Mouse (Mus musculus): ENCODE results near the gene Ap5b1.

The Ap5b1 gene

GRCm38 (mm10) chr19:5566316-5566715 is 1.5 kb upstream of the Ap5b1 start:
- no peak for DNase-seq (ENCODE audit: extremely low read depth, low read depth)

GRCm38 (mm10) chr19:5567180-5567533 is 668 bp upstream of the Ap5b1 start:
- peak; percentile 42 for DNase-seq (ENCODE audit: extremely low read depth, low read depth)

DNA sequence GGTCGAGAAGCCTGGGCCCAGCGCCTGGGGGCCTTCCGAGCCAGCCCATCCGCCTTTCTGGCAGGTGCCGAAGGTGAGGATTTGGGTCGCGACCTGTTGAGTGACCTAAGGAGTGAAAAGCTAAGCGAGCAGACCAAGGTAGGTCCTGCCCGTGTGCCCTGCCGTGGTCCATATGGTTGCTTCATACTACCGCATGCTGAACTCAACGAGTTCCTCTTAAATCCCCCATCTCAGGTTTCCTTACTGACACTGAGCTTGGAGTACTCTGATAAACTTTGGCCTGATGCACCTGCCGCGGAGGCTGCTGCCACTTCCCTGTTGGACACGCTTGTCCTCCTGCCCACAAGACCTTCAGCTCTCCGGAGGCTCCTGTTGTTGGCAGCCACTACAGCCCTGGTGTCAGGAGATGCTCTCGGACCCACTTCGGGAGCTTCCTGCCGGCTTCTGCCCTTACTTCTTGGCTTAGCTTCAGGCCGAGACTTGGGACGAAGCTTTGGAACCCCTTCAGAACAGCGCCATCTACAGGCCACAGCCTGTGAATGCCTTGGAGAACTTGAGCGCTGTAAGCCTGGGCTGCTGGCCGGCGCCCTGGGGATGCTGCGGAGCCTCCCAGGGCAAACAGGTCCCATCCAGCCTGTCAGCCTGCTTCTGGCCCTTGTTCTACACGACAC is 780 bp downstream of the Ap5b1 start:
- DNase-seq (ENCODE audit: extremely low read depth, low read depth), result peak; percentile 86

DNA sequence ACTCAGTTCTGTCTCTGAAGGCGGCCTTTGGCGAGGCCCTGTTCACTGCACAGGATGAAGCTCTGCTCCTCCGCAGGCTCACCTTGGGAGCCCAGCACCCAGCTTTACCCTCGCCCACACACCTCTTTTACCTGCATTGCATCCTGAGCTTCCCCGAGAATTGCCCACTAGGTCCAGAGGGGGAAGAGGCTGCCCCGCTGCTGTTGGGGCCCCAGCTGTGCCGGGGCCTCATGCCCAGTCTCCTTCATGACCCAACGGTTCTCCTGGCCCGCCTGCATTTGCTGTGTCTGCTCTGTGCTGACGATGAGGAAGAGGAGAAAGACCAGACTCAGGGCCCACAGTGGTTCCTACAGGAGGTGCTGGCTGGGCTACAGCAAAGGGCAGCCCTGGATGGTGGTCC is 1.7 kb downstream of the Ap5b1 start:
- DNase-seq (ENCODE audit: extremely low read depth, low read depth), result no peak

DNA sequence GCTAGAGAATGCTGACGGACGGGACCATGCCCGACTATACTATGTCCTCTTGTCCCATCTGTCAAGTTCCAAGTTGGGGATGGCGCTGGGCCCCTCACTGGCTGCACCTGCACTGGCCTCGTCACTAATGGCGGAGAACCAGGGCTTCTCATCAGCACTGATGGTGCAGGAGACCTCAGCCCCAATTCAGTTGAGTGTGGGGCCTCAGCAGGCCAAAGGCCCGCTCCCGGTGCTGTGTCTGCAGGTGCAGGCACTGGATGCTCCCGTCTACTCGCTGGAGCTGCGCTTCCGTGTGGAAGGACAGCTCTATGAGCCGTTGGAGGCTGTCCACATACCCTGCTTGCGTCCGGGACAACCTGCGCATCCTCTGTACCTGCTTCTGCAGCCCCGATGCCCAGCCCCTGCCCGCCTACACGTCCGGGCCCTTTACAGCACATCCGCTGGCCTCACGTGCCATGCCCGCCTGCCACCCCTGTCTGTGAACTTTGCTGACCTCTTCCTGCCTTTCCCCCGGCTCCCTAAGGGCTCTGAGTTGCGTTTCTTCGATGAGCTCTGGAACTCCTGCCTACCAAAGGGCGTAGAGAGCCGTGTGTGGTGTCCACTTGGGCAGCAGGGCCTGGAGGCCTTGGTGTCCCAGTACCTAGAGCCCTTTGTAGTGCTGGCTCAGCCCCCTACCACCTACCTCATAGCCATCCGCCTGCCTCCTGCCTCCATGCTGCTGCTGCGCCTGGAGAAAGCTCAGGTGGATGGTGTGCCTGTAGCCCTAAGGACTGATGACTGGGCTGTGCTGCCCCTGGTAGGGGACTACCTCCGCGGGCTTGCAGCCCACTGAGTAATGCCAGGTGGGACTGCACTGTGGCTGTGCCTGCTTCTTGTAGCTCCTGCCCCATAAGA is 2.8 kb downstream of the Ap5b1 start:
- DNase-seq (ENCODE audit: extremely low read depth, low read depth), result no peak

DNA sequence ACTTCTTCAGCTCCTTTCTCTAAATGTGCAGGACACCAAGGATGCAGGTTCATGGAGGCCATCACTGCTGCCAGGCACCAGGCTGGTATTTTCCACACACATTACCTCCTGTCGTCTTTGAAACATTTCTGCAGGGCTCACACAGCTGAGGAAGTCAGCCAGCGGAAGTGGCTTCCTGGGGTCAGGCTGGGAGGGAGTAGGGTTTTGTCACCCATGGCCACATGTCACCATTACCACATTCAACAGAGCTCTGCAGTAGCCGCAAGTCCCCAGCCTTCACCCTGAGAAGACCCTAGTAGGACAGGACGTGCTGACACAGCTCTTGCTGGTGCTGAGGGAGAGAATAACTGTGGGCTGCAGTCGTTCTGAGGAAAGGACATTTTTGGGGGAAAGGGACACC is 4.0 kb downstream of the Ap5b1 start:
- no peak for DNase-seq (ENCODE audit: extremely low read depth, low read depth)

GRCm38 (mm10) chr19:5572331-5573125 is 4.7 kb downstream of the Ap5b1 start:
- no peak for DNase-seq (ENCODE audit: extremely low read depth, low read depth)

- no peak for DNase-seq (ENCODE audit: extremely low read depth, low read depth)
Observed at GRCm38 (mm10) chr19:5575336-5575735, 7.5 kb downstream of the Ap5b1 start.

DNA sequence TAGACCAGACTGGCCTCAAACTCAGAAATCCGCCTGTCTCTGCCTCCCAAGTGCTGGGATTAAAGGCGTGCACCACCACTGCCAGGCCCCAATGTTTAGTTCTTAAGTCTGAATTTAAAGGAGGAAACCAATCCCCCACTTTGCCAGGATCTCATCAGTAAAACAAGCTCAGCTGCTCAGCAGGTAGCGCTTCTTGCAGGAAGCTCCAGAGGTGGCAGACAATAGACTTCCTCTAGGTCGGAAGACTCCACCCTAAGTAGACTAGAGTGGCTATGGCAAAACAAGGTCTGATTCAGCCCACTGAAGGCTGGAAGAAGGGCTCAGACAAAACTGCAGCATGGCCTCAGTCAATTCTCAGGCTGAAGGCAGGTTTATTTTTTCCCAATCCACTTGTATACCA is 12.1 kb downstream of the Ap5b1 start:
- no peak for DNase-seq (ENCODE audit: extremely low read depth, low read depth)

DNA sequence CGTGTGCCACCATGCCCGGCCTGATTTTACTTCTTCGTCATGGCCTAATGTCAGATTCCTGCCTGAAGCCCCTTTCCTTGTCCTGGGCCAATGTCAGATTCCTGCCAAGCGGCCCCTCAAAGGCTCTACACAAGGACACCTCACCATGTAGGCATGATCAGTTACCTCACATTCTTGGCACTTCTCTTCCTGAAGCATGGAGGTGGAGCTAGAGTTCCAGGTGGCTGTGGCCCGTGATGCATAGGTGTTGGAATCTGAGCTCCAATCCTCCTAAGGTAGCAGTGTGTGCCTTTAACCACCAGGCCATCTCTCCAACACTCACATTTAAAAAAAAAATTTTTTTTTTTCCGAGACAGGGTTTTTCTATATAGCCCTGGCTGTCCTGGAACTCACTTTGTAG is 13.0 kb downstream of the Ap5b1 start:
- DNase-seq (ENCODE audit: extremely low read depth, low read depth), result no peak

DNA sequence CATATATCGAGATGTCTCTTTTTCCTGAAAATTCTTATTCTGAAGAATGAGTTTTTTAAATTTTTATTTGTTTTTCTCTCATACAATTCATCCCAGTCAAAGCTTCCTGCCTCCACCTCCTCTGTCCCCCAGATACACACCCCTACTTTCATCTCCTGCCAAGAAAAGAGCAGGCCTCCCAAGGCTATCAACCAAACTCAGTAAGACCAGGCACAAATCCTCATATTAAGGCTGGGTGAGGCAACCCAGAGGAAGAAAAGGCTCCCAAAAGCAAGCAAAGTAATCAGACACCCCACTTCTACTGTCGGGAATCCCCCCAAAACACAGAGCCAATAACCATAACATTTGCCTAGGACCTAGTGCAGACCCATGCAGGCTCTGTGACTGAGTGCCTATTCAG is 14.2 kb downstream of the Ap5b1 start:
- DNase-seq (ENCODE audit: extremely low read depth, low read depth), result no peak

DNA sequence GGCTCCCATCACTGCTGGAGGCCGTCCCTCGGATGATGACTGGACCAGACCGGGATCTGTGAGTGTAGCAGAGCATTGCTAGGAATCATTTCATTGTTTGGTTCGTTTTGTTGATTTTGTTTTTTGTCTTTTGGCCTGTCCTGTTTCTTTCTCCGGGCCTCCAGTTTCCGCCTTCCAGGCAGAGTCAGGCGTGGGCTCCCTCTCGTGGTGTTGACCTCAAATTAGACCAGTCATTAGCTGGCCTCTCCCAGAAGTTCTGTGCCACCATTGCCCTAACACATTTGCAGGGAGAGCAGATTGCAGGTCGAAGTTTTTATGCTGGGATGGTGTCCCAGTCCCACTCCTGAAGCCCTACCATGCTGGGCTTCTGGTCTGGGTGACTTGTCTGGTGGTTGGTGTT is 21.3 kb downstream of the Ap5b1 start:
- no peak for DNase-seq (ENCODE audit: extremely low read depth, low read depth)

DNA sequence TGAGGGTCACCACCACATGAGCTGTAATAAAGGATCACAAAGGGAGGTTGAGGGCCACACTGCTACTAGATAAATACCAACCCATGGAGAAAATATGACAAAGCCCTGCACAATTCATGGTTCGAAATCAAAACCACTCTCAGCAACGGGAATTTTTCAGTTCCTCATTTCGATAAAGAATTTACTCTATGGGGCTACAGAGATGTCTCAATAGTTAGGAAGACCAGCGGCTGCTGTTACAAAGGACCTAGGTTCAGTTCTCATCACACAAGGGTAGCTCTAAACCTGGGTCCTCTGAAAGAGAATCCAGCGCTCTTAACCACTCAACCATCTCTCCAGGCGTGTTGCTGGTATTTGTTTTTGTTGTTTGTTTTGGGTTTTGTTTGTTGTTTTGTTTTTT is 24.1 kb downstream of the Ap5b1 start:
- no peak for DNase-seq (ENCODE audit: extremely low read depth, low read depth)

DNA sequence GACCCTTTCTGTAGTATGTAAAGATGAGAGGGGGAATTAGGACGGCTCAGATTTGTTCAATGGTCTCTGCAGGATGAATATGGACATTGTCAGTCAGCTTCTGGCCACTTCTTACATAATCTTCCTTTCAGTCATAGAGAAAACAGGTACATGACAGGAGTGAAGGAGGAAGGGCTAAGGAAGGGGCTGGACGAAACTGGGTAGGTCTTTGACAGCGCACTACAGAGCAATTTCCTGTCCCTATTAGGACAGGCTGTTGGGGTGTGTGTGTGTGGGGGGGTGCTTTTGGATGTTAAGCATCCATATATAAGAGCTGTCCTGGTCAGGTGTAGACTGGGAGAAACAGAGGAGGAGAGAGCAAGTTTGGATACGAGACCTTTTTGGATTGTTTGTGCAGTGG is 31.4 kb downstream of the Ap5b1 start:
- DNase-seq (ENCODE audit: extremely low read depth, low read depth), result no peak

DNA sequence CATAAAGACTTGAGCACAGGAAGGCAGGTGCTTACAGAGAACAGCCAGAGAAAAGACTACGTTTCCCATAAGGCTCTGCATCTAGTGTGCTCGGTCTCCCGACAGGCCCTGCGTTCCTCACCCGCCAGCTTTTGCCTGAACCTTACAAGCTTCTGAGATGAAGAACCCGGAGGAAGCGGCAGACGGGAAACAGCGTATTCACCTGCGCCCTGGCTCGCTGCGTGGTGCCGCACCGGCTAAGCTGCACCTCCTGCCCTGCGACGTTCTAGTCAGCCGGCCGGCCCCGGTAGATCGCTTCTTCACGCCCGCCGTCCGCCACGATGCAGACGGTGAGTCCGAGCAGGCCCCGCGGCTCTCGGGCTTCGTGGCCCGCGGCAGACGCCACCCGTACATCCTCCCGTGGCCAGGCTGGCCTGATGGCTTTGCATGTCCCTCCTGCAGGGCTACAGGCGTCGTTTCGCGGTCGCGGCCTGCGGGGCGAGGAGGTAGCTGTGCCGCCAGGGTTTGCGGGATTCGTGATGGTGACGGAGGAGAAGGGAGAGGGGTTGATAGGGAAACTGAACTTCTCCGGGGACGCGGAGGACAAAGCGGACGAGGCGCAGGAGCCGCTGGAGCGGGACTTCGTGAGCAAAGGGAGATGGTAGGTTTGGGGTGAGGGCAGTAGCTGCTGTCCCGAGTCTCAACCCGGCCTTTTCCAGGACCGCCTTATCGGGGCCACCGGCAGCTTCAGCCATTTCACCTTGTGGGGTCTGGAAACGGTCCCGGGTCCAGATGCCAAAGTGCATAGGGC is 34.1 kb downstream of the Ap5b1 start, which contains the start of gene Rnaseh2c:
Gene Rnaseh2c, plus strand, starts transcription at position 122 of the 790 bp plus-strand sequence.
- DNase-seq (ENCODE audit: extremely low read depth, low read depth), result peak; percentile 72

DNA sequence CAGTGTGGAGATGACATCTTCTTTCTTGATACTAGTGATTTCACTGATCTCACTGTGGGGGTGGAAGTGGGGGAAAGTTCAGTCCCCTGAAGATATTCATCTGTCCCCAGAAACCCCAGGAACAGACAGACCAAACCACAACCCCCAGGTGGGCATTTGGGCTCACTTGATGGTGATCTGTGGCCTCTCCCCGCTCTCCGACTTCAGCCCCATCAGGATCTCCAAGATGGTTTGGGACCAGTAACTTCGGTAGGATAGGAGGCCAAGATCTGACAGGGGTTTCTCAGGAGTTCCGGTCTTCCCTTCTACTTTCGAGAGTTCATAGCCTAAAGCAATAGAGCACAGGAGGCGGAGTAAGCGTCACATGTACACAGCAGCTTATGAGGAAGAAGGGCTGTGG is 35.8 kb downstream of the Ap5b1 start:
- DNase-seq (ENCODE audit: extremely low read depth, low read depth), result no peak

DNA sequence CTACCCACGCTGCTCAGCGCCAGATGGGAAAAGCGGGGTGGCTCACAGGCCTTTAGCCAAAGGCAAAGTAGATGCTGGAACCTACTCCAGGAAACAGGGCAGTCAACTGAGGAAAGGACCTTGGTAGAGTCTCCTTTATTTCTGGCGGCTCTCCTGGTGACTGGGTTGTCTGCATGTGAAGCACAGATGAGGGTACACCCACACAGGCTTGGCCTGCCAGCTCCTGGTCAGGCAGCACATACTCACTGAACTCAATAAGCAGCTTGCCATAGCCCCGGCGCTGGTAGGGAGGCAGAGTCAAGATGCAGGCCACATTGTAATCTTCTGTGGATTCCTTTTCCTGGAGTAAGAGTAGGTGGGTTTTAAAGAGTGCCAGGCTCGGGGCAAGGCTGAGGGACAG is 37.3 kb downstream of the Ap5b1 start:
- no peak for DNase-seq (ENCODE audit: extremely low read depth, low read depth)

DNA sequence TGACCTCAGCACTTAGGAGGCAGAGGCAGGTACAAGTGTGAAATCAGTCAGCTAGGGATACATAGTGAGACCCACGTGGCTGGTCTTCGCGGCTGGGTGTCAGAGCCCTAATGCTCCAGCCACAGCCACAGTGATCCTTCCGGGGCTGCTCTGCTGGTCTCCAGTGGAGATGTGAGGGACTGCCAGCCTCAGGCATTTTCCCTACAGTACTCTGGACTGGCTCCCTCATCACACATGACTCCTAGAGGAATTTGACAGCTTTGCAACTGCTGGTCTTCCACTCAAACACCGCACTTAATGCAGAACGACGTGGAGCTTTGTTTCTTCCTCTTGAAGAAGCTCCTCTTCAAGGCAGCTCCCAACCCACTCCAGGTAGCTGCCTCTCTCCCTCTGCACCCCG is 38.4 kb downstream of the Ap5b1 start:
- DNase-seq (ENCODE audit: extremely low read depth, low read depth), result no peak

- DNase-seq (ENCODE audit: extremely low read depth, low read depth), result no peak
Observed at GRCm38 (mm10) chr19:5607705-5608410, 40.0 kb downstream of the Ap5b1 start.

DNA sequence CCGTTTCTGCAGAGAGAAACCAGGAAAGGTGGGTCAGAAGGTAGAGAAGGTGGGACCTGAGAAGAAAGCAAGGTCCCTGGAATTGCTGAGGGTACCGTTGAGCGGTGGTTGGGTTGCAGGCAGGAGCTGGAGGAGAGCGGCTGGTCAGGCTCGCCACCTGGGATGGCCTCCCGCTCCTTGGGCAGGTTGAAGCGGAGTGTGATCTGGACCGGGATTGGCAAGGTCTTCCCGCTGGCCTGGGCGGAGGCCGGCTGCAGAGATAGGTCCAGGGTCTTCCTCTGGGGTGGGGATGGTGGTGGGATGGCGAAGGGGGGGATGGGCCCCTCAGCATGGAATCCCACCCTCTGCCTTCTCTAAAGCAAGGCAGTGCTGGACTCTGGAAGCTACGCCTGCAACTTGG is 40.9 kb downstream of the Ap5b1 start:
- DNase-seq (ENCODE audit: extremely low read depth, low read depth), result no peak

- no peak for DNase-seq (ENCODE audit: extremely low read depth, low read depth)
Observed at GRCm38 (mm10) chr19:5609171-5609546, 41.3 kb downstream of the Ap5b1 start.
